Mouse (Mus musculus) retina, embryonic 14.5 days (tissue): ENCODE data around the gene Fbxl17.

Experiments
- DNase-seq: peaks from one replicate; pipeline ENCODE4 v3.0.0-alpha.2; 2015; ENCODE audit warnings: low spot score

Gene Fbxl17

DNA sequence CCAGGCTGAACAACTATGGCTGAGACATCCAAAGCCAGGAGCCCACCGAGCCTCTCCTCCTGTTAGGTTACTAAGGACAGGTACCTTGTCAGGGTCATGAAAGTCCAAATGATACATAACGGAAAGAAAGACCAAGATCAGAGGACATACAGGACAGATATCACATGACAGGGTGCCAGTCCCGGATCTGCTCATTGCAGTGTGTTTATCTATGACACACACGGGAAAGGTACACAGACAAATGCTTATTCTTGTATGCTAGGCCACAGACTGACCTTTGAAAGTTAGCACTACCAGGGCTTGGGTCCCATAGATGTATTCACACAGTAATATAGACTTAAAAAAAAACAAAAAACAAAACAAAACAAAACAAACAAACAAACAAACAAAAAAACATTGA, 404.8 kb downstream of the Fbxl17 start:
- no peak for DNase-seq

- no peak for DNase-seq
Measured at GRCm38 (mm10) chr17:63093184-63093583, 406.6 kb downstream of the Fbxl17 start.

GRCm38 (mm10) chr17:63092774-63093173, 407.0 kb downstream of the Fbxl17 start:
- no peak for DNase-seq

DNA sequence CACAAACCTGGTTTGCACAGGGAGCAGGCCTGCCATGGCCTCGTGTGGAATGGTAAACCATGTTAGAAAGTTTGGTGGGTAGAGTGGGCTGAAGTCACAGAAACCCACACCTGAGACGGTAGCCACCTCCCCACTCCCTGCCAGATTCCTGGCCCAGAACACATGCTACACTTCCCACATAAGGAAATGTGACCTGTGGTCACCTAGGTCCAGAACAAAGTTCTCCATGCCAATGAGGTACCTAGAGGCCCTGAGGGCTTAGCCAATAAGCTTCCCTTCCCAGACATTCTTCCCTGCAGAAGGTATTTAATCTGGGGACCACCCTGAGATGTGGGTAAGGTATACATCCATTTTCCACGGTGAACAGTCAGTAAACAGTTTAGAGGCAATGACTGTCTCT, 409.7 kb downstream of the Fbxl17 start:
- no peak for DNase-seq

- no peak for DNase-seq
Measured at GRCm38 (mm10) chr17:63087265-63087664, 412.6 kb downstream of the Fbxl17 start.

- DNase-seq, result no peak
Measured at GRCm38 (mm10) chr17:63086526-63086925, 413.3 kb downstream of the Fbxl17 start.

DNA sequence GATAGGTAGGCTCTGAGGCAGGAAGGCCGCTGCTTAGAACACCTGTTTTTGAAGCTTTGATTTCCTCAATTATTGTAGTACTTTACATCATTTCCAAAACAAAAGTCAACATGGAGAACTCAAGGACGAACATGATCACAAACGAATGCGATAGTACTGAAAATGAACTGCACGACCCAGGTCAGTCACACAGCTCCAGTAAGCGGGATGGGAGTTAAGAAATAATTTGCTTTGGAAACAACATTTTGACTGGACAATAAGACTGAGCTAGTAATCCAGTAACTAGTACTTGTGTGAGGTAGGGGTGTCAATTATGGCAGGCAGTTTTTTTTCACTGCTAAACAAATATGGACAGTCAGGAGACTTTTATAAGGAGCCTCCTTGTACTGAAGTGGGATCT, 414.6 kb downstream of the Fbxl17 start:
- DNase-seq, result no peak

GRCm38 (mm10) chr17:63079087-63079486, 420.7 kb downstream of the Fbxl17 start:
- DNase-seq, result no peak

- no peak for DNase-seq
Measured at GRCm38 (mm10) chr17:63077509-63077908, 422.3 kb downstream of the Fbxl17 start.

DNA sequence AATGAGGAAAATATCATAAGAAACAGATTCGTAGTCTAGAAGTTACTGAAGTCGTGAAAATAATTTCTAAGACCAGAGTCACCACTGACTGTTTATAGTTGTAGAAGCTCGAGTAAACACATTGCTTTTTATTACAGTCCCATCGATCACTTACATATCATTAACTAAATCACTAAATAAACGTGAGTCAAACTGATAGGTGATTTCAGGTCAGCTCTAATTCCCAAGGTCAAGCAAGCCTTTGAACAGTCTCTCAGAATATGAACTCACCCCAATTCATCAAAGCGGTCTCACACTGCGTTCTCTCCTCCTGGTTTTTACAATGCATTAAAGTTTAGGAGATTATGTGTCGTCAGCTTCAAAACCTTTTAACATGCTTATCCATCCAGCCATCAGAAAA, 423.2 kb downstream of the Fbxl17 start:
- DNase-seq, result no peak

DNA sequence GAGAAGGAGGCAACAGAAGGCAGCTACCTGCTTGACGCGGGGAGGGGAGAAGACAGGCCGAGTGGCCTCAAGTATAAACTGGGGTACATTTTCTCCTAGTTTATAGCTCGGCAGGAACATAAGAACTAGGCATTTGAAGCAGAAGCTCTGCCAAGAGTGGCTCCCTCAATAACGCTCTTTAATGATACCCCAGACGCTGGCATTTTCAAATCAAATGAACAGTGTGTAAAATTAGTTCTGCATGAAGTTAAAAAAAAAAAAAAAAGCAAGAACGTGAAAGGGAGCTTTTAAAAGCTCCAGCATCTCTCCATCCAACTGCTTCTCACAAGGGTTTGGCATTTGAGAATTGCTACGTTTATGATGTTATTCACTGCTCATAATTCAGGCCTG, 423.8 kb downstream of the Fbxl17 start:
- no peak for DNase-seq

DNA sequence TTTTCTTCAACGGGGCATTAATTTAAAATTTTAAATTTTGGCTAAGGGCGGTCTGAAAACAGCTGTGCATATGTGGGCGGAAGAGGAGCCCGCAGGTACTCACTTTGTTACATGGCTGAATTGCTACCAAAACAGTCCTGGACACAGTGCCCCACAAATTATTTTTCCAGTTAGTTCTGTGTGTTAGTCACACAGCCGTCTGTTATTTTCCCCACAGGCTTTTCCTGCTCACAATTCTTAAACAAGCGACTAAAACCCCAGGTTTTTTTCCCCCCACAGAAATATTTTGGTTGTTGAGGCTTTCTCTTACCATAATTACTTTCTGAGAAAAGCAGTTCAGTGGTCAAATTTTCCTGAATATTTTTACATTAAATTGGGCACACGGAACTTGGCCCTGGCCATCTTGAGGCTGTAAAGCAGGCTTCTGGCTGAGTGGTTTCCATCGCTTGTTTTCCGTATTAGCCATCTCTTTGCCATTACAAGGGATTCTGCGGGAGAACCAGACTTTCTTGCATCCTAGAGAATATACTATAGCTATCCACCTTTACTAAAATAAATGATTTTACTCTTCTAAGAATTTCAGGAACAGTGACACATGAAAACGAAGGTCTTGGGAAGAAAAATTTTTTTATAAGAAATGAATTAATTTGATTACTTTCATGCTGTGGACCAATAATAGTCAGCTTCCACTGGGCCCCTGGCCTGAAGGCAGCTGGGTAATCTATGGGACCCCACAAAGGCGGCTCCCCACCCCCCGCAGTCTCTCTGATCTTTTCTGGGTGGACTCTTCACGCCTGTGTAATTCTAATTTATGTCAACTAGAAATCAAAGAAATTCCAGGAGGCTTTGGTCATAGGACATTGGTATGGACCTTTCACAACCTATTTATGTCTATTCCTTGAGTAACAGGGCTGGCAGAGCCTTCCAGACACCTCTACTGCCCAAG, 424.5 kb downstream of the Fbxl17 start:
- peak; percentile 65 for DNase-seq

- DNase-seq, result no peak
Measured at GRCm38 (mm10) chr17:63073342-63073741, 426.5 kb downstream of the Fbxl17 start.

DNA sequence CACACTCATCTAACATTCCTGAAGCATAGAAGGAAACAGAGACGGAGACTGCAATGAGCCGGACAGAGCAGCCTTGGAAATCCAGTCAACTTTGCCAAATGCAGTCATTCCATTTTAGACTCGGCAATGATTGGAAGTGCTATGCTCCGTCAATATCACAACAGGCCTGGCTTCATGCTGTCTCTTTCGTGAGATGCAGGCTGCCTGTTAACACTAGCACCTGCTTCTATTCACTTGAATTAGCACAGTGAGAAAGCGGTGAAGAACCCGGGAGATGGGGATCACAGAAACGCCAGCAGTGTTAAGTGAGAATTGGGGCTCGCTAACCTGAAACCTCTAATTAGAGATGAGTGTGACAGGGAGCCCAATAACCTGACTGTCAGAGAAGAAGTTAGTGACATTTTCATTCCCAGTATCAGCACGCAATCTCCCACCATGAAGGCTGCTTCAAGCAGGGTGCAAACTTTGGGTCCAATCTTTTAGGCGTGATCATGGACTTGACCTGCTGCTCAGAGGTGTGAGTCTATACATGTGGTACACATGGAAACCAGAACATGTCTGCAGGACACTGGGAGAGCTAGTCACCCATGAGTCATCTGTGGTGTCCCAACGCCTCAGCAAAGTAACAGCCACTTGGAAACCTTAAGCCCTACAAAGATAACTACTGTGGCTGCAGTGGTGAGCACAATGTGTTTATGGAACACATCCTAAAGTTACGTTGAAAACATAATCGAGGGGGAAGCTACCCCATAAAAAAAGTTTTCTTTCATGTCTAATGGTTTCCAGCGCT, 428.5 kb downstream of the Fbxl17 start:
- DNase-seq, result no peak

- peak; percentile 32 for DNase-seq
Measured at GRCm38 (mm10) chr17:63070161-63070761, 429.6 kb downstream of the Fbxl17 start.

DNA sequence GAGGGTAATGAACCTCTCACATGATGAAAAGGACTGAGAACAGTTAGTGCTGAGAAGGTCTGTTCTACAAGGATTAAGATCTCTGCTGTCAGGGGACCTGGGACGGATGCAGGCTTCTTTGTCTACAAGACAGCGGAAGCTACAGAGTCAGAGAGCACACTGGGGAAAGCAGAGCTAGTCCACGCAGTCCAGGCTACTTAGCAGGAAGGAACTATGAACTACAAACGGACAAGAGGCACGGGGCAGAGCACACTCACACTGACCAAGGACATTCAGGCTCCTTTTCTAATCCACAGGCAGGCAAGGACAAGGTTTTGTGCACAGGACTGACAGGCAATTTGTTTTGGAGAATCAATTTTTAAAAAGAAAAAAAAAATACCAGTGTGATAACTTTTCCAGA, 437.0 kb downstream of the Fbxl17 start:
- no peak for DNase-seq

- no peak for DNase-seq
Measured at GRCm38 (mm10) chr17:63061786-63062185, 438.0 kb downstream of the Fbxl17 start.

DNA sequence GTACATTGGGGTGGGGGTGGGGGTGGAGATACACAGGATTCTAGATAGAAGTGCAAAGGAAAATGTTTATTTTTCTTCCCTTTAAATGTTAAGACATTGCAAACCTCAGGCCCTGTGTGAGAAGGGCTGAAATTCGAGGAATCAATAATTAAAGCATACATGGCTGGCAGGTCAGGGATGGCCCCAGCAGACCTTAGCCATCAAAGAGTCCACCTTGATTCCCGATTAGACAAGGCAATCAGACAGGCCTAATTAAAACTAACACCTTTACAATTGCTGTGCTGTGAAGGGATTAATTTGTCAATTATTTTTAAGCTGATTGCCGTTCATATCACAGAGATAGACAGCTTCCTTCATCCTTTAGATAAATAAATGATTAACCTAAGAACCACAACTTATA, 439.0 kb downstream of the Fbxl17 start:
- DNase-seq, result no peak

DNA sequence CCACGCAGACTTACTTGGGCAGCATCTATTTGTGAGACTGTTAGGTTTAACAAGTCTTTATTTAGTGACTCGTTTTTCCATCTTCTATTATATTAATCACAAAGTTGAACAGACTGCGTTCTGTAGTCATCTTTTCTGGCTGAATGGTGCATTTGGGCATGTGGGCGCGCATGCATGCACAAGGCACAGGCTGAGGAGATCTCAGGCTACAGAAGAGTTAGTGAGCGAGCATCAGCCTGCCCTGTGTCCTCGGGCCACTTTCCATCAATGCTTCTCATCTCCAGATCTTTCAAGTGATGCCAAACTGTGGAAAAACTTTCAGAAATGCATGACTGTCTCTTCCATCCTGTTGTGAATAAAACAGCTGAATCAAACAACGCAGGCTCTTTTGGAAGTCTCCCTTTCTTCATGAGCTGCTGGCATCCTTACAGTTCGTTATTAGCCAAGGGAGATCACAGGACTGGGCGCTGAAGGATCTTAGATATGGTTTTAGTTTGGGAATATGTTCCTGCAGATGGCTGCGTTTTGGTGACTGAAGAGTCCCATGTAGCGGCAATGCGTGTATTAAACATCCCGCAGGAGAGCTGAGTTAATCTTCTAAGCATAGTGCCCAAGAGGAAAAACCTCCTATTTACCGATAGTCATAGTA, 442.0 kb downstream of the Fbxl17 start:
- no peak for DNase-seq

DNA sequence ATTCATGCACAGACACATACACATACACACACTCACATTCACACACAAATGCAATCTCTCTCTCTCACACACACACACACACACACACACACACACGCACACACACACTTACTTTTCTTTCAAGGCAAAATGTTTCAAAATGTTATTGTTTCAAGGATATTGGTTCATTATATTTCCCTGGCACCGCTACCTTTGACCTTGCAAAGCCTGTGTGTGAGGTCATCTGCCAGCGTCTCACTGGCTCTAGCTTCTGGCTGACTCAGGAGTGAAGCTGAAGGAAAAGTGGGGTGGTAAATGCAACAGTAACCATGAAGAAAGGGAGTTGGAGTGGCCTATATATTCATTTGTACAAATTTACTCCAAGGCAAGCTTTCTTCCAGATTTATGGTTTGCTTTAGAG, 442.8 kb downstream of the Fbxl17 start:
- no peak for DNase-seq

DNA sequence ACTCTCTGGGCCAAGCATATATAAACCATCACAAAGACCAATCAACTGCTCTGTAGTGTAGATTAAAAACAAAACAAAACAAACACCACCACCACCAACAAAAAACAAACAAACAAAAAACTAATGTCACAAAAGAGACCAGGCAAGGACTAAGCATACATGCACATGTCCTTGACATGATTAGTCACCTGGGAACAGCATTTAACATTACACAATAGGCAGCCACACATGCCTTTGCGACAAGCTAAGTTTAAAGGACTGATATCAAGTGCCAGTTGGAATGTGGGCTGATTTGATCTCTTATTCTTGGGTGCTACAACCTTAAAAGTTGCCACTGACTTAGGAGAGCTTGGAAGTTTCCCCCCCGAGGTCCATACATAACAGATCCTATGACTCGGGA, 446.5 kb downstream of the Fbxl17 start:
- DNase-seq, result no peak

DNA sequence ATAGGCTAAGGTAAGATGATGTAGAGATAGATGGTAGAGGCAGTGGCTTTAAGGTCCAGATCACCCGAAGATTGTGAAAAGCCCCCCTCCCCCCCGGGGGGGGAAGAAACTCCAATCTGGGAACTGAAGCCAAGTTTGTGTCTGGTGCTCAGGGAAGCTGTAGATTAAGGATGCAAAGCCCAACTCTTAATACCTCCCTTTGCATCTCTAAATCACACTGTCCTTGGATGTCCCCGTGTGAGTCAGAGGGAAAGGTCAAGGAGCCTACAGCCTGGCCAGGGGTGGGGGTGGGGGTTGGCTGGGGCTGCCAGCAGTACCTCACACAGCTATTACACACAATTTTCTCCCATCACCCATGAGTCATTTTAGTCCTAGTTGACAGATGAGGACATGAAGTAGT, 453.4 kb downstream of the Fbxl17 start:
- DNase-seq, result no peak
